Mouse (Mus musculus) kidney, embryonic 16.5 days (tissue): ENCODE measurements around the gene Mgmt. TPM values are rescaled to one million over a fixed set of nuclear protein-coding genes. Genes with fewer than 3 reads are reported as not detected.

Experiments
- ATAC-seq: fragments of 200-750 bp; cut with Nextera tagmentation; 2 replicates; pipeline ENCODE4 v1.8.0; 2017; ENCODE audit warnings: moderate TSS enrichment; ENCODE audit not compliant: low FRiP score, low TSS enrichment
- H3K27ac ChIP-seq: fragments of 300-500 bp; sonication (generic); 2 replicates; pipeline ENCODE4 v1.5.1; 2014; ENCODE audit warnings: low read length
- H3K27me3 ChIP-seq: fragments of 300-500 bp; sonication (generic); 2 replicates; pipeline ENCODE4 v1.6.1; 2014; ENCODE audit warnings: low read length, control low read depth, mixed read lengths; ENCODE audit not compliant: insufficient read depth
- H3K36me3 ChIP-seq: fragments of 300-500 bp; sonication (generic); 2 replicates; pipeline ENCODE4 v1.6.1; 2014; ENCODE audit warnings: low read length, control low read depth, mixed read lengths; ENCODE audit not compliant: insufficient read depth
- H3K4me1 ChIP-seq: fragments of 300-500 bp; sonication (generic); 2 replicates; pipeline ENCODE4 v1.6.1; 2014; ENCODE audit warnings: low read length, control low read depth, mixed read lengths; ENCODE audit not compliant: insufficient read depth
- H3K4me2 ChIP-seq: fragments of 300-500 bp; sonication (generic); replicated peaks from 2 replicates; pipeline ENCODE4 v1.6.1; 2014; ENCODE audit warnings: low read depth, low read length
- H3K4me3 ChIP-seq: fragments of 300-500 bp; sonication (generic); 2 replicates; pipeline ENCODE4 v1.5.1; 2014; ENCODE audit warnings: mild to moderate bottlenecking, low read length
- H3K9ac ChIP-seq: fragments of 300-500 bp; sonication (generic); replicated peaks from 2 replicates; pipeline ENCODE4 v1.6.1; 2014; ENCODE audit warnings: low read length
- H3K9me3 ChIP-seq: fragments of 300-500 bp; sonication (generic); 2 replicates; pipeline ENCODE4 v1.6.1; 2016; ENCODE audit warnings: low read length, control low read depth
- WGBS: fragments of 180-500 bp; shearing (Covaris S2); extraction: QIAGEN DNeasy Blood & Tissue Kit; methylation state at CpG from one replicate; pipeline ENCODE4 v1.1.7; 2014; 5-methylcytosine and 5-hydroxymethylcytosine counted together
- polyA plus RNA-seq: library from polyadenylated mRNA; unstranded; fragments of >200 nt; fragmentation: Nextera tagmentation; extraction: Ambion mirVana; gene quantifications from 2 replicates; pipeline ENCODE4 v1.2.1, GENCODE M21; 2015

Mgmt gene
- polyA plus RNA-seq, 1 experiment from 2014 or later = 6.6 TPM

GRCm38 (mm10) chr7:136953251-136953650, 58.8 kb downstream of the Mgmt start:
- Histone ChIP-seq H3K4me2 (no peak overlapping the region), H3K4me3 (no peak overlapping the region), H3K9me3 (no peaks in the 10 kb centered on the region), H3K36me3 (no peaks in the 10 kb centered on the region), H3K9ac (no peak overlapping the region), H3K27ac (no peak overlapping the region), H3K4me1 (peaks cover 11% of the 10 kb centered on the region; the same call in 1 of the 2 replicates), H3K27me3 (peaks cover 8% of the 10 kb centered on the region; the same call in 1 of the 2 replicates)
- WGBS = 20% methylated on average over 3 of the region's 3 CpGs
- ATAC-seq = 0 out of 2 replicates have a peak, but pooled peaks have one; percentile 35

DNA sequence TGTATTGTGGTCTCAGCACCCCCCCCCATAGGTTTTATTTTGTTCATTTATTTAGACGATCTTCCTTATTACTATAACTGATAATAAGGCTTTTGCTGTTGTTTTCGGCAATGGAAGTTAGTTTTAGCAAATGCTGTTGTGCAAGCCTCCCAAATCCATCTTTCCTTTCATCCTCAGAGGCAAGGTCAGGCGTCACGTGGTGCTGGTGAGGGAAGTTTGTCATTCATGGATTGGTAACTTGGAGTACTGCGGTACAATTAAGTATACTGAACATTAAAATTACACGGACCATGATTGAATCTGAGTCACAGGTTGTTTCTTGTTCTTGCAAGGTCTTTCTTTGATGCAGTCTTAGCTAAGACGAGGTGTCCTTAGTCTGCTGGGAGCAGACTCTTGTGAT, 77.9 kb downstream of the Mgmt start:
- Histone ChIP-seq H3K9me3 (no peaks in the 10 kb centered on the region), H3K4me2 (no peak overlapping the region), H3K9ac (no peak overlapping the region), H3K4me3 (no peak overlapping the region), H3K27me3 (no peaks in the 10 kb centered on the region), H3K36me3 (no peaks in the 10 kb centered on the region), H3K4me1 (no peaks in the 10 kb centered on the region), H3K27ac (no peak overlapping the region)
- ATAC-seq = no peak
- 94% methylated on average over 7 of the region's 7 CpGs for WGBS

- 93% methylated on average over 5 of the region's 5 CpGs for WGBS
- Histone ChIP-seq H3K4me2 (no peak overlapping the region), H3K36me3 (no peaks in the 10 kb centered on the region), H3K4me3 (no peak overlapping the region), H3K27ac (no peak overlapping the region), H3K4me1 (no peaks in the 10 kb centered on the region), H3K9me3 (no peaks in the 10 kb centered on the region), H3K27me3 (no peaks in the 10 kb centered on the region), H3K9ac (no peak overlapping the region)
- ATAC-seq = no peak
These were observed 80.6 kb downstream of the Mgmt start for GRCm38 (mm10) chr7:136975001-136975400.

DNA sequence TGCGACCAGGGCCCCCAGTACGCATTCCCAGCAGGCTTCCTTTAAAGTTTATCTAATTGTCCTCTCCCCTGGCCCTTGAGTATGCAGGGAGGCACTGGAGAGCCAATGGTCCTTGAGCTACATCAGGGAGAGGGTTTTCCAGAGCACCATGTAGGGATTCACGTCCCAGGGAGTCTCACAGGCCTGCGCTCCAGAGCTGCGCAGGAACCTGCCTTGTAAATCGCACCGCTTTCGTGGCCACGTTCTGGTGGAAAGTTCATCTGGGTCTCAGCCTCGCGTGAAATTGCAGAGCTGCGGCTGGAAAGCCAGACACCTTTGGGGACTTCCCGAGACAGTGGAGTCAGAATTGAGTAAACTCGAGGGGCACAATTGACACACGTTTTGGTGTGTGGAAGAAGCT, 103.0 kb downstream of the Mgmt start:
- Histone ChIP-seq H3K4me3 (no peak overlapping the region), H3K9ac (no peak overlapping the region), H3K4me1 (peaks cover 17% of the 10 kb centered on the region), H3K9me3 (no peaks in the 10 kb centered on the region), H3K27ac (no peak overlapping the region), H3K4me2 (no peak overlapping the region), H3K36me3 (no peaks in the 10 kb centered on the region), H3K27me3 (no peaks in the 10 kb centered on the region)
- no peak for ATAC-seq
- 87% methylated on average over 15 of the region's 15 CpGs for WGBS

DNA sequence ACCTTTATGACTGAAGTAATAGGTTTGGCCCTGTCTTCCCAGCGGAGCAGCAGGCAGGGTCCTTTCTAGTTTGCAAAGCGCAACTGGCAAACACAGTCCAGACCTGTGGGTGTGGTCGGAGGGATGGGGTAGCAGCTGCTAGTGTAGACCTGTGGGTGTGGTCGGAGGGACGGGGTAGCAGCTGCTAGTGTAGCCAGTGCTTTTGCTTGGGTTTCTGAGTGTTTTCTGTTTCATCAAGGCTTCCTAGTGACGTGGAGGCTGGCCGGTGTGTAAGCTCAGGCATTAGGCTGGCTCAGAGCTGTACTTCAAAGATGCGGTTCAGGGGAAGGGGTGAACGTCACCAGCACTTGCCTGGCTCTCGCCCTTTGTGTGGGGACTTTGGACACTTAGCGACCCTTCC, 106.3 kb downstream of the Mgmt start:
- Histone ChIP-seq H3K4me2 (peak overlapping the region; percentile 28), H3K9ac (no peak overlapping the region), H3K4me3 (no peak overlapping the region), H3K36me3 (no peaks in the 10 kb centered on the region), H3K4me1 (peaks cover 17% of the 10 kb centered on the region), H3K9me3 (no peaks in the 10 kb centered on the region), H3K27ac (no peak overlapping the region), H3K27me3 (no peaks in the 10 kb centered on the region)
- WGBS = 64% methylated on average over 11 of the region's 11 CpGs
- no peak for ATAC-seq

DNA sequence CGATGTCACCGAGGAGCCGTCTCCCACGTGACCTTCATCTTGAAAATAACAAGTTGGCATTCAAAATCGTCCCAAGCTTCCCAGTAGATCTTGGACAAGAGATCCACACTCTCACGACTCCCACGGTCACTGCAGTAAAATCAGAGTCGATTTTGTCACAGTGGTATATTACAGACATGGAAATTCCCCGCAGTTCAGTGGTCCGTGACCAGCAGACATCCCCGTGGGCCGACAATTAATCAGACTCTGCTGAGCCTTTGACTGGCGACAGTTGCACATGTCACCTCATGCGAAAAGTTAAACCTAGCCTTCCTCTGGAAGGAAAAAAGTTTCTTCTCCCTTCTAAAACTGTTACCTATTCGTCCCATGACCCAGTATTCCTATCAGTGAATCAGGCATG, 106.8 kb downstream of the Mgmt start:
- Histone ChIP-seq H3K4me2 (peak overlapping the region; percentile 28), H3K27ac (no peak overlapping the region), H3K9ac (no peak overlapping the region), H3K4me3 (no peak overlapping the region), H3K9me3 (no peaks in the 10 kb centered on the region), H3K4me1 (peaks cover 17% of the 10 kb centered on the region), H3K27me3 (no peaks in the 10 kb centered on the region), H3K36me3 (no peaks in the 10 kb centered on the region)
- WGBS = 37% methylated on average over 15 of the region's 15 CpGs
- no peak for ATAC-seq

- ATAC-seq = peak; percentile 57; the same call in 1 of the 2 replicates
- WGBS = 32% methylated on average over 5 of the region's 5 CpGs
These were observed 107.4 kb downstream of the Mgmt start for GRCm38 (mm10) chr7:137001783-137002182.

DNA sequence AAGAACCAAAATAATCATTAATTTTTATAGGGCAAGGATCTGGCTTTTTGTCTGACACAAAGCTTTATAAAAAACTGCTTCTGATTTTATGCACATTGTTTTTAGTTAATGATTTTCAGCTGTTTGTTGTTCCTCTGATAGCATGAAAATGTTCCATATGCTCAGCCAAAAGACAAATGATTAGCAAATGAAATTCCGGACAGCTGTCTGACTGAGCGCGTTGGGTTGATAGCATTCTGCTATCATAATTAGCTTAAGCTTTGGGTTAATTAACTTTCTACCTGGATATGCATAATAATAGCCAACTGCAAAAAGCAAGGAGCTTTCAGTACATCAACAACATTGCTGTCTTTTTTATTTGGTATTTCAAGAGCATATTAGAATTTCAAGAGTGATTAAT, 108.0 kb downstream of the Mgmt start:
- WGBS = 65% methylated on average over 3 of the region's 3 CpGs
- Histone ChIP-seq H3K4me3 (no peak overlapping the region), H3K27me3 (0 out of 2 replicates have a peak, but pooled peaks cover 4% of the 10 kb centered on the region), H3K4me2 (no peak overlapping the region), H3K4me1 (peaks cover 17% of the 10 kb centered on the region), H3K9ac (no peak overlapping the region), H3K27ac (no peak overlapping the region), H3K9me3 (no peaks in the 10 kb centered on the region), H3K36me3 (no peaks in the 10 kb centered on the region)
- ATAC-seq = no peak

More at GRCm38 (mm10) chr7:137001783-137002182, 107.4 kb downstream of the Mgmt start:
- Histone ChIP-seq H3K9me3 (no peaks in the 10 kb centered on the region), H3K27ac (no peak overlapping the region), H3K27me3 (0 out of 2 replicates have a peak, but pooled peaks cover 4% of the 10 kb centered on the region), H3K4me1 (peaks cover 17% of the 10 kb centered on the region), H3K4me2 (no peak overlapping the region), H3K4me3 (no peak overlapping the region), H3K36me3 (no peaks in the 10 kb centered on the region), H3K9ac (no peak overlapping the region)

- Histone ChIP-seq H3K27me3 (0 out of 2 replicates have a peak, but pooled peaks cover 4% of the 10 kb centered on the region), H3K27ac (no peak overlapping the region), H3K9ac (no peak overlapping the region), H3K36me3 (no peaks in the 10 kb centered on the region), H3K4me1 (peaks cover 17% of the 10 kb centered on the region), H3K9me3 (no peaks in the 10 kb centered on the region), H3K4me2 (no peak overlapping the region), H3K4me3 (no peak overlapping the region)
- WGBS = 43% methylated on average over 11 of the region's 11 CpGs
- ATAC-seq = no peak
These were observed 110.9 kb downstream of the Mgmt start for GRCm38 (mm10) chr7:137005293-137005692.

GRCm38 (mm10) chr7:137008321-137008720, 113.9 kb downstream of the Mgmt start:
- no peak overlapping the region for H3K4me2 ChIP-seq
- WGBS = 80% methylated on average over 6 of the region's 6 CpGs
- H3K36me3 ChIP-seq = no peaks in the 10 kb centered on the region
- H3K9me3 ChIP-seq = no peaks in the 10 kb centered on the region
- no peak overlapping the region for H3K4me3 ChIP-seq
- H3K9ac ChIP-seq = no peak overlapping the region
- ATAC-seq = no peak
- H3K27me3 ChIP-seq = 0 out of 2 replicates have a peak, but pooled peaks cover 4% of the 10 kb centered on the region
- H3K4me1 ChIP-seq = no peaks in the 10 kb centered on the region
- H3K27ac ChIP-seq = no peak overlapping the region
